Mouse (Mus musculus) liver, embryonic 13.5 days (tissue): Measurements from ENCODE around the gene Rpap1. TPM values are rescaled to one million over a fixed set of nuclear protein-coding genes. Genes with fewer than 3 reads are reported as not detected.
A peak's percentile ranks its signal among the peaks of the same experiment; 100 is the strongest.

Experiments
- ATAC-seq: fragments of 200-750 bp; cut with Nextera tagmentation; 2 replicates; pipeline ENCODE4 v1.8.0; 2017; ENCODE audit warnings: low read depth, mild to moderate bottlenecking, moderate number of reproducible peaks, moderate library complexity
- DNase-seq: peaks from one replicate; pipeline ENCODE4 v3.0.0; 2022
- H3K27ac ChIP-seq: fragments of 300-500 bp; sonication (generic); 2 replicates; pipeline ENCODE4 v1.5.1; 2015; ENCODE audit warnings: moderate library complexity, mild to moderate bottlenecking, inconsistent platforms
- H3K27me3 ChIP-seq: fragments of 300-500 bp; sonication (generic); 2 replicates; pipeline ENCODE4 v1.6.1; 2015; ENCODE audit warnings: mild to moderate bottlenecking, inconsistent platforms
- H3K36me3 ChIP-seq: fragments of 300-500 bp; sonication (generic); 2 replicates; pipeline ENCODE4 v1.6.1; 2015; ENCODE audit warnings: mild to moderate bottlenecking, inconsistent platforms
- H3K4me1 ChIP-seq: fragments of 300-500 bp; sonication (generic); replicated peaks from 2 replicates; pipeline ENCODE4 v1.6.1; 2015; ENCODE audit warnings: inconsistent platforms
- H3K4me2 ChIP-seq: fragments of 300-500 bp; sonication (generic); 2 replicates; pipeline ENCODE4 v1.6.1; 2015; ENCODE audit warnings: inconsistent platforms, mild to moderate bottlenecking, moderate library complexity
- H3K4me3 ChIP-seq: fragments of 300-500 bp; sonication (generic); replicated peaks from 2 replicates; pipeline ENCODE4 v1.5.1; 2015; ENCODE audit warnings: mild to moderate bottlenecking, inconsistent platforms
- H3K9ac ChIP-seq: fragments of 300-500 bp; sonication (generic); 2 replicates; pipeline ENCODE4 v1.6.1; 2015; ENCODE audit warnings: mild to moderate bottlenecking, inconsistent platforms
- H3K9me3 ChIP-seq: fragments of 300-500 bp; sonication (generic); replicated peaks from 2 replicates; pipeline ENCODE4 v1.6.1; 2016; ENCODE audit warnings: inconsistent platforms
- WGBS: fragments of 180-500 bp; shearing (Covaris S2); methylation state at CpG from one replicate; pipeline ENCODE4 v1.1.7; 2015; ENCODE audit not compliant: insufficient replicate concordance; 5-methylcytosine and 5-hydroxymethylcytosine counted together
- polyA plus RNA-seq: library from polyadenylated mRNA; unstranded; fragments of >200 nt; fragmentation: Nextera tagmentation; extraction: Ambion mirVana; gene quantifications from 2 replicates; pipeline ENCODE4 v1.2.1, GENCODE M21; 2015

The Rpap1 gene
- polyA plus RNA-seq, 1 experiment from 2014 or later: 10.2 TPM

DNA sequence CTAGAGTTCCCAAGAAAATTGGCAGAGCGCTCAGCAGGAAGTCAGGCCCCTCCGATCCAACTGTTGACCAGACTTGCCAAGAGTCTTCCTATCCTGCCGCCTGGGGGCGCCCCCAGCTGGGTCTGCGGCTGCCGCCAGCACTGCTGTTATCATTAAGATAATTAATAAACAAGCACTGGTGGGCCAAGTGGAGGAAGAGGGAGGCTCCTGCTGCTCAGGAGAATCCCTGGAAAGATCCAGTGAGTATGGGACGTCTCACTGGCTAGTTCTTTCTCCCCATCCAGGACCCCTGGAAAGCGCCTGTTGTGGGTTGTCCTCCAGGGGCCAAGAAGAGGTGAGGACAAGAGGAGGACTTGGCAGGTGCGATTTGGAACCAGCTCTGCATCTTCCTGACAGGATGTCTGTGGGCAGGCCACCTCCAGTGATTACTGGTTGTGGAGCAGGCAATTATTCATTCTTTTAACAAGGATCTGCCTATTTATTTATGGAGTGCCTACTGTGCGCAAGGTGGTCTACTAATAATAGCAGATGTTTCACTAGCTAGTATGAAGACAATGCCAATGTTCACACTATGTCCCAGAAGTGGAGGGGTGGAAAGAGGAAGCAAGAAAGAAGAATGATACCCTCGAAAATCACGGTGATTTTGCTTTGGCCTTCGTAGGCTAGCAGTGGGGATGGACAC lies 11.1 kb upstream of the Rpap1 start:
- ATAC-seq: no peak
- Histone ChIP-seq H3K27ac (no peak overlapping the region), H3K9me3 (no peaks in the 10 kb centered on the region), H3K4me3 (0 out of 2 replicates have a peak overlapping the region, but pooled peaks have one; percentile 63), H3K4me1 (peaks cover 15% of the 10 kb centered on the region), H3K4me2 (peak overlapping the region; percentile 85), H3K9ac (no peak overlapping the region), H3K27me3 (peaks cover 85% of the 10 kb centered on the region), H3K36me3 (no peaks in the 10 kb centered on the region)
- peak; percentile 19 for DNase-seq
- 9% methylated on average over 13 of the region's 13 CpGs for WGBS

DNA sequence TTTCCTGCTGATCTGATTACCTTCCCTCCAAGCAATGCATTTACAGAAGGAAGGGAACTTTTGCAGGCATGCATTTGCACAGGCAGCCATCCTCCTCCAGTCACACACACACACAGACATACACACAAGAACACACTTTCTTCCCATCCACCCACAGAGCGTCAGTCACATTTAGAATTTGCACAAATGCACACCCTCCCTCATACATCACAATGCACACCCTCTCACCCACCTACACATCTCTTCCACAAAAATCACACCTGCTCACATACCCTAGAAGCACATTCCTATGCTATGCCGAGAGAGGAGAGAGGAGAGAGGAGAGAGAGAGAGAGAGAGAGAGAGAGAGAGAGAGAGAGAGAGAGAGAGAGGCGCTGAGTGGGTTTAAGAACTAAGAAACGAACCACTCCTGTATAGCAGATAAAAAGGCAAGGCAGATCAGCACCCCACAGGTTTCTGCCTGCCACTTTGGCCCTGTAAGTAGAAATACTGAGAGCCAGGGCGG lies 10.0 kb upstream of the Rpap1 start, which contains the start of gene Tyro3:
Tyro3 (plus strand) TSS at position 455 of the 505 bp plus-strand sequence.
- Histone ChIP-seq H3K27ac (no peak within 1 kb of the TSS), H3K4me2 (no peak within 1 kb of the TSS), H3K36me3 (no peaks in the 10 kb centered on the region), H3K9ac (no peak within 1 kb of the TSS), H3K4me3 (no peak within 1 kb of the TSS), H3K27me3 (peaks cover 75% of the 10 kb centered on the region), H3K4me1 (peaks cover 15% of the 10 kb centered on the region), H3K9me3 (no peaks in the 10 kb centered on the region)
- 48% methylated on average over 5 of the region's 5 CpGs for WGBS
- ATAC-seq: no peak
- DNase-seq: no peak

- Histone ChIP-seq H3K36me3 (no peaks in the 10 kb centered on the region), H3K9me3 (no peaks in the 10 kb centered on the region), H3K4me2 (no peak overlapping the region), H3K9ac (no peak overlapping the region), H3K27ac (no peak overlapping the region), H3K4me1 (peaks cover 14% of the 10 kb centered on the region), H3K4me3 (no peak overlapping the region), H3K27me3 (peaks cover 10% of the 10 kb centered on the region; the same call in 1 of the 2 replicates)
- DNase-seq (no peak), ATAC-seq (no peak)
- WGBS: 76% methylated on average over 2 of the region's 2 CpGs
These were observed 2.7 kb upstream of the Rpap1 start for GRCm38 (mm10) chr2:119789996-119790395.

GRCm38 (mm10) chr2:119767246-119767645 lies 20.1 kb downstream of the Rpap1 start:
- H3K27ac ChIP-seq: no peak overlapping the region
- no peak overlapping the region for H3K4me2 ChIP-seq
- no peak overlapping the region for H3K4me3 ChIP-seq
- H3K27me3 ChIP-seq: peaks cover 3% of the 10 kb centered on the region
- DNase-seq (no peak), ATAC-seq (peak; percentile 43; the same call in 1 of the 2 replicates)
- H3K36me3 ChIP-seq: peaks cover 62% of the 10 kb centered on the region
- no peaks in the 10 kb centered on the region for H3K9me3 ChIP-seq
- H3K9ac ChIP-seq: no peak overlapping the region
- H3K4me1 ChIP-seq: no peaks in the 10 kb centered on the region
- WGBS: 86% methylated on average over 6 of the region's 6 CpGs

GRCm38 (mm10) chr2:119763924-119764323 lies 23.4 kb downstream of the Rpap1 start:
- ATAC-seq (no peak), DNase-seq (no peak)
- Histone ChIP-seq H3K4me2 (no peak overlapping the region), H3K9ac (no peak overlapping the region), H3K9me3 (no peaks in the 10 kb centered on the region), H3K4me1 (peaks cover 3% of the 10 kb centered on the region), H3K27me3 (peaks cover 36% of the 10 kb centered on the region), H3K4me3 (no peak overlapping the region), H3K27ac (no peak overlapping the region), H3K36me3 (peaks cover 29% of the 10 kb centered on the region)
- WGBS: 61% methylated on average over 4 of the region's 4 CpGs

- H3K4me1 ChIP-seq: peaks cover 19% of the 10 kb centered on the region
- H3K27ac ChIP-seq: no peak overlapping the region
- no peak overlapping the region for H3K9ac ChIP-seq
- no peak for DNase-seq
- 53% methylated on average over 1 of the region's 1 CpGs for WGBS
- no peak overlapping the region for H3K4me2 ChIP-seq
- no peaks in the 10 kb centered on the region for H3K9me3 ChIP-seq
- H3K36me3 ChIP-seq: peaks cover 18% of the 10 kb centered on the region
- no peak overlapping the region for H3K4me3 ChIP-seq
- ATAC-seq: no peak
- H3K27me3 ChIP-seq: peaks cover 53% of the 10 kb centered on the region
These were observed 25.1 kb downstream of the Rpap1 start for GRCm38 (mm10) chr2:119762276-119762675.

GRCm38 (mm10) chr2:119760251-119760650 lies 27.1 kb downstream of the Rpap1 start, which contains the start of gene Ltk:
TSS of gene Ltk (minus strand) at chr2:119760431.
- ATAC-seq (no peak), DNase-seq (no peak)
- peaks cover 13% of the 10 kb centered on the region for H3K36me3 ChIP-seq
- no peak within 1 kb of the TSS for H3K9ac ChIP-seq
- no peak within 1 kb of the TSS for H3K4me3 ChIP-seq
- H3K27ac ChIP-seq: no peak within 1 kb of the TSS
- H3K4me2 ChIP-seq: no peak within 1 kb of the TSS
- 13% methylated on average over 9 of the region's 9 CpGs for WGBS
- H3K4me1 ChIP-seq: peaks cover 19% of the 10 kb centered on the region
- peaks cover 72% of the 10 kb centered on the region for H3K27me3 ChIP-seq
- H3K9me3 ChIP-seq: no peaks in the 10 kb centered on the region

DNA sequence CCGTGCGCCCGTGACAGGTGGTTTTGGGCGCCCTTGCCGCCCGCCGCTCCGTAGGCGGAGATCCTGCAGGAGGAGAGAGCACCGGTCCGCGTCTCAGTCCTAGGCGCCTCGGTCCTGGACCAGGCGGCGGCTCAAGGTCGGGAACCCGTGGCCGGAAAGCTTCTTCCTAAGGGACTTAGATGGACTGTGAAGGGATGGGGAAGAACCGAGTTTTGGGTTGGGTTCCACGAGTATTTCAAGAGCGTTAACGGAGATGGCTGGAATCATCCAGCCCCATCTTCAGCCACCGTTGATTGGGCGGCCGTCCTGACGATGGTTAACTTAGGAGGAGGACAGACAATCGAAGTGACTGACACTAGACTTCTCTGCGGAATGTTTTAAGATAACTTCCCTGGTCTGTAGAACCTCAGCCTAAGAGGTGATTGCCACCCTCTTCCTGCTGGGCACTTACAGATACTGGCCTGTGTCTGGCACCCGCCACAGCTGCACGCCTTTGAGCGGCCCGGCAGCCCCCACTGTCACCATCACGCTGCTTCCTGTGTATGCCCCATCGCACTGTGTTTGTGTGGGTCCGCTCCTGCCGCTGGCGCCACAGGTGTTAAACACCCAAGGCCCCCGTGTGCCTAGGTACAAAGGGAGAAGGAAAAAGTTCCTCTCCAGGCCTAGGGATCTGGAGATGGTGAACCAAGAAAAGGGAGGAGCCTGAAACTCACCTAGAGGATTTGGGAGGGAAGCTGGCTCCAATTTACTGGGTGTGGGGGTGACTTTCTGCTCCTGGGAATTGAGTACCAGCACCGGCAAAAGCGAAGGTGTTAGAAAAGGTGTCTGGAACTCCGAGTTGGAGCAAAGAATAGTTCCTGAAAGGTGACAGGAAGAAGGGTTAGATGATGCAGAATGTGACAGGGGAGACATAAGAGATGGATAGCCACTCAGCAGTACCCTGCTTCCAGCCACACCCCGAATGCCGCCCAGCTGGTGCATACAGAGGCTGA lies 28.2 kb downstream of the Rpap1 start:
- Histone ChIP-seq H3K9ac (0 out of 2 replicates have a peak overlapping the region, but pooled peaks have one; percentile 36), H3K9me3 (no peaks in the 10 kb centered on the region)

DNA sequence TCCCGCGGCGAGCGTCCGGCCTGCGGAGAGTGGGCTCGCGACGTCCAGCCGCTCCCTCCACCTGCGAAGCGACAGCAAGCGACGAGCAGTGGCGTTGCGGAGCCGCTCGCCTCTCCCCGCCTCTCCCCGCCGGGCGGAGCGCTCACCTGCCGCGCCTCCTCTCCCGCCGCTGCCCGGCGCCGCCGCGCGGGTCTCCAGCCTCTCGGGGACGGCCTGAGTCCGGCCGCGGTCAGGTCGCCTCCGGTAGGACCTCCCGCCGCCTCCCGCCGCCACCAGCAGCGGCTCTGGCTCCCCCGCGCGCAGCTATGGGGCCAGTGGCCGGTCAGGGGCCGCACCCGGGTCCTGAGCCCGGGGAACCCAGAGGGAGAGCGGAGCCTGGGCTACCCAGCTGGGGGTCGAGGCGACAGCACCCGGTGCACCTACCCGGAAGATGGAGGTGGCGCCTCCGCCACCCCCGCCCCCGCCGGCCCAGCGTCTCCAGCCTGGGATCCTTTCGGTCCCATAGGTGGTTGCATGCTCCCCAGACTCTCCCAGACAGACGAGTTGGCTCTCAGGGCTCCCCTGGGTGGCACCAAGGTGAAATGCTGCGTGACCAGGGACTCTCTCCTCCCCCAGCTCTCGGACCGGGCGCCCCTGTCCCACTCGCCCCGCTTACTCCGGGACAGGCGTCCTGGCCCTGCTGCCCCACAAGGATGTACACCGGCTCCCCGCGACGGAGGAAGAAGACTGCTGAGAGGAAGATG lies 29.1 kb downstream of the Rpap1 start:
- Histone ChIP-seq H3K4me2 (peak overlapping the region; percentile 81), H3K4me1 (peaks cover 19% of the 10 kb centered on the region), H3K9me3 (no peaks in the 10 kb centered on the region), H3K36me3 (no peaks in the 10 kb centered on the region), H3K9ac (peak overlapping the region; percentile 38), H3K4me3 (peak overlapping the region; percentile 62), H3K27me3 (peaks cover 92% of the 10 kb centered on the region), H3K27ac (no peak overlapping the region)
- under 1% methylated on average over 76 of the region's 77 CpGs for WGBS
- DNase-seq: no peak
- peak; percentile 20; the same call in 1 of the 2 replicates for ATAC-seq

More for the DNA sequence above, 28.2 kb downstream of the Rpap1 start:
- peak overlapping the region; percentile 62 for H3K4me3 ChIP-seq
- peaks cover 84% of the 10 kb centered on the region for H3K27me3 ChIP-seq
- H3K4me2 ChIP-seq: peak overlapping the region; percentile 81
- no peak overlapping the region for H3K27ac ChIP-seq
- ATAC-seq (no peak), DNase-seq (no peak)
- peaks cover 19% of the 10 kb centered on the region for H3K4me1 ChIP-seq
- peaks cover 6% of the 10 kb centered on the region for H3K36me3 ChIP-seq
- 5% methylated on average over 44 of the region's 44 CpGs for WGBS

- H3K4me1 ChIP-seq: peaks cover 19% of the 10 kb centered on the region
- no peaks in the 10 kb centered on the region for H3K36me3 ChIP-seq
- no peak for ATAC-seq
- no peaks in the 10 kb centered on the region for H3K9me3 ChIP-seq
- no peak for DNase-seq
- peak overlapping the region; percentile 81 for H3K4me2 ChIP-seq
- H3K27ac ChIP-seq: no peak overlapping the region
- WGBS: 8% methylated on average over 24 of the region's 31 CpGs
- peaks cover 98% of the 10 kb centered on the region for H3K27me3 ChIP-seq
- peak overlapping the region; percentile 38 for H3K9ac ChIP-seq
- peak overlapping the region; percentile 62 for H3K4me3 ChIP-seq
These were observed 29.7 kb downstream of the Rpap1 start for GRCm38 (mm10) chr2:119757601-119758100.
